Mouse (Mus musculus) spleen, embryonic (tissue): ENCODE measurements at regions not wholly inside any gene's neighbourhood (a gene's known extent, or its start where the extent isn't known, plus 50 kb on each side); places are given as distances from the start of the nearest gene placed in this dataset.
"Not testable (repeated sequence)": the region's sequence is repeated elsewhere in the genome, so short reads cannot be mapped to it uniquely, and the experiment has no call there.

ENCODE experiments used
- CTCF ChIA-PET: fragments of 350-600 bp; sonication (Branson Sonifier 250); formaldehyde crosslinking; loops from one replicate; lab custom pipeline; 2022; lab: Charles Lee

DNA sequence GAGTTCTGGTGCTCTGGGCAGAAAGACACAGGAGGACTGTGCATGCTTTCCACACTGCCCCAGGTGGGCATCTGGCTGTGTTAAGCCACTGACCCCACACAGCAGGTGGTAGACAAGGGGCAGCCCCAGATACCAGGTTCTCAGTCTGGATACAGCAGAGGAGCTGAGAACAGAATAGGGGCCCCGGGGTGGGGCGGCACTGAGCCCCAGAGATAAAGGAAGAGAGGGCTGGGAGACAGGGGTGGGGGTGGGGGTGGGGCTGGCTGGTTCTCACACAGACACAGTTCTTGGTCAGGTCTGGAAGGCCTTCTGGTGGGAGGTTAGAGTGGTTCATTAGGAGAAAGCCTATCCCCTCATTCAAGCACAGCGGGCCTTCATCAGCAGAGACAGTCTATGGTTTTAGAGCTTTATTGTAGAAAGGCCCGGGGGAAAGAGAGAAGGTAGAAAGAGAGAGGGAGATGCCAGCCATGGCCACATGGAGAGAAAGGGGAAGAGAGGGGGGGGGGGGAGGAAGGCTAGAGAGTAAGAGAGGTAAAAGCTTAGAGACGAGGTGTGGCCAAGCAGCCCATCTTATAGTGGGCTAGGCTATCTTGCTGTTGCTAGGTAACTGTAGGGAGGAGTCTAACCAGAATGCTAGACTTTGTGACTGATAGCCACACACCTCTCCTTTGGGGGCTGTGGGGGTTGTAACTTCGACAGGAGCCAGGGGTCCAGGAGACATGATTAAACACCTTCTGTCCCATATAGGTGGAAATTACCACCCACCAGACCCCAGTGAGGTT lies 1403.1 kb downstream of the Zfp704 start:
- CTCF ChIA-PET = no interaction called here

GRCm38 (mm10) chr3:8163030-8163429 lies 1446.9 kb downstream of the Zfp704 start:
- CTCF ChIA-PET = no interaction called here

GRCm38 (mm10) chr3:8161997-8162756 lies 1447.7 kb downstream of the Zfp704 start:
- CTCF ChIA-PET = no interaction called here

- CTCF ChIA-PET = no interaction called here
These were observed 1466.9 kb downstream of the Zfp704 start for GRCm38 (mm10) chr3:8143016-8143415.

- CTCF ChIA-PET = interaction anchor here (0.5 kb wide), 1 partner anchor 17 kb away, joined by 5 read pairs; no protein-coding TSS in a partner anchor
These were observed 1467.7 kb downstream of the Zfp704 start for GRCm38 (mm10) chr3:8142190-8142589.

- CTCF ChIA-PET = no interaction called here
These were observed 1468.2 kb downstream of the Zfp704 start for GRCm38 (mm10) chr3:8141664-8142084.

DNA sequence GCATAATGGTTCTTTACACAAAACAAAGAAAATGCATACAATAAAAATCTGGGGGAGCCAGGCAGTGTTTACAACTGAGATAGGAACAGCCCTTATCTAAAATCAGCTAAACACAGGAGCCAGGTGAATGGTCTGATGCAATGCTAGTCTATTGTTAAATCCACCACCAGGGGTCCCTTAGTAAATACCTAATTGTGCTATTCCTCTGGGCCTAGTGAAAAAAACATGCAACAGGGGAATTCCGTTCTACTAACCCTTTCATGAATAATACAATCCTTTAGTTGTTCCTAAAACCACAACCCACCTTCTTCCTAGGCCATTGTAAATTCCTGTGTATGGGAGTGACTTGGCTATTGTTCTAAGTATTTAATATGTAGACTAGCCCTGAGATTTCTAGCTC lies 1486.2 kb downstream of the Zfp704 start:
- CTCF ChIA-PET = not testable (repeated sequence)

- CTCF ChIA-PET = no interaction called here
These were observed 1486.7 kb downstream of the Zfp704 start for GRCm38 (mm10) chr3:8123141-8123540.

DNA sequence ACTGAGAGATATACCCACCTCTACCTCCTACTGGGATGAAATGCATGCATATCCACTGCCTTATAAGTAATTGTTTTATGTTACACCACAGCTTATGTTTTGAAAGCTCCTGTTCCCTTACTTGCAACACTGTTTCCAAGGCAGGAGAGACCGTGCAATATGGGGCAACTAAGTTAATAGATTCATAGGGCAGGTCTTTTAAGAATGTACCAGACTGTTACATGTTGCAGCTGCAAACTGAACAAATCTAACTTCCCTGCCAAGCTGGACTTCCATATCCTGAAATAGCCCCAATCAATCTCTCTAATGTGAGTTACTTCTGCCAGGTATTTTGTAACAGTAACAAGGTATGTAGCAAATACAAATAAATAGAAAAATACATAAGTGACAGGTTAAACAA lies 1478.0 kb upstream of the 1700008P02Rik start:
- CTCF ChIA-PET = no interaction called here

DNA sequence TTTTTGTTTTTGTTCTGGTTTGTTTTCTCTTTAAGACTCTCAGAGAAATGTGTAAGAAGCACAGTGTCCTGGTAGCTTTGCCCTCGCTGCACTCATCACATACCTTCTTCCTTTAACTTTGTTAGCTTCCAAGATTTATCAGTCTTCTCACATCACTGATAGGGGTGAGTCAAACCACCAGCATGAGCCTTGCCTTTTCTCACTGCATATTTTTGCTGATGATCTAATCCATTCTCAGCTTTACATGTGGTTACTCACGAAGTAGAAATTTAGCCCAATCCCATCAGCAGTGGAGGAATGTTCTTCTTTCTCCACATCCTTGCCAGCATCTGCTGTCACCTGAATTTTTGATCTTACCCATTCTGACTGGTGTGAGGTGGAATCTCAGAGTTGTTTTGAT lies 1464.5 kb upstream of the 1700008P02Rik start:
- CTCF ChIA-PET = no interaction called here

DNA sequence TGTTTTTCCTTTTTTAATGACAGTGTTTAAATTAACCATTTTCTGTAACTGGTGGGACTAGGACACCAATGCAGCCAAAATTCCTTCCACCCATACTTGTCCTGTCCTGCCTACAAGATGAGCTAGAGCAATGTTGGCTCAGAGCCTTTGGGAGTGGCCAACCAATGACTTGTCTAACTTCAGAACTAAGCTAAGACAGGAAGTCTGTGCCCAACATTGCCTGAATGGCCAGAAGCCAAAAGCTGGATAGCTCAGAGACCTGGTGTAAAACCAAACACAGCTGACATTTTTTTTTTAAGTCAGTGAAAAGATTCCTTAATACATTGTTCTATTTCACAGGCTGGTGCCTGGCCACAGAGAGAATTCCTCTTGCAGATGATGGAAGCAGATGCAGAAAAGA lies 1433.5 kb upstream of the 1700008P02Rik start:
- CTCF ChIA-PET = no interaction called here

DNA sequence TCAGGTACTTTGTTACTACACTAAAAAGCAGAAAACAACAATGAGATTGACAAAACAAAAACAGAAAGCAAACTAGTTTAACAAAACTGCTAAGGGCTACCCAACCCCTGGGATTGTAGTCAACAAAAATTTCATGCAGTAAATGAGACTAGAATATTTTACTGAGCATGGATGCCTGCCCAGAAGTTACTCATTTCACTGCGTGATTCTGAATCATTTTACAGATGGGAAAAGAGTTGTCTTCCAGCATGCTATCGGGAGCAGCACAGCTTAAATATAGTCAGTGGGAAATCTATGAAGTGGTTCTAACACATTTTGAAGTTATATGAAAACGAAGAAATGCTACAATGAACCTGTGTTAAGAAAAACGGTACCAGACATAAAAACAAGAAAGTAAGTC lies 1430.9 kb upstream of the 1700008P02Rik start:
- CTCF ChIA-PET = no interaction called here

DNA sequence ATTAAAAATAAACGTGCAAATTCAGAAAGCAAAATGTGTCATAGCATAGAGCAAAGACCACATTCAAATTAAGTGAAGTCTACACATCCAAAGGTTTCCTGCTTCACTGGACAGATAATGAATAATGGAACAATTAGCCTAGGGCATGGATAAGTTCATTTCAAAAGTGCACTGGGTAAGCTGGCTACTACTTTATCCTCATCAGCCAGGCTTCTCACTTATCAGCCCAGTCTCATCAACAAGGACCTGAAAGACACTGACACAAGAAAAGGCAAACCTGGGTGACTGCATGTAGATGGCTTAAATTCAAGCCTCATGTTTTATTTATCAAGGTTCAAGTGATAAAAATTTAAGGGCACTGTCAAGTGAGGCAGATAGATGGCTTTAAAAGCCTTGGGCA lies 1429.5 kb upstream of the 1700008P02Rik start:
- CTCF ChIA-PET = no interaction called here

- CTCF ChIA-PET = no interaction called here
These were observed 1426.1 kb upstream of the 1700008P02Rik start for GRCm38 (mm10) chr3:8046348-8046747.

DNA sequence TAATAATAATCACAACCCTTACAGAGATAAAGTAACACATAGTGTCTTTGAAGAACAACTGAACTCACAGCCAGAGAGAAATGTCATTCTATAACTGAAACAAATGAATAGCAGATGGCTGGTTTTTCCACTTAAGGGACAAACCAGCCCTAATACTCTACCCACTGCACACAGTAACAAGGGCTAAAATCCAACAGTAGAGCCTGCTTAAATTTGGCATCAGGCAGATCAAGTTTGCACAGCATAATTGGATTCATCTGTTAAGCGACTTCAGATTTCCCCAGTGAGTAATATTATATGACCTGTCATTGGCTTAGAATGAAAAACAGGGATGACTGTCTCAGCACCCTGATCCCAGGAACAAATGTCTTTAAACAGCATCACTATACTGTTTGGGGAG lies 1416.5 kb upstream of the 1700008P02Rik start:
- CTCF ChIA-PET = no interaction called here

- CTCF ChIA-PET = no interaction called here
These were observed 1415.0 kb upstream of the 1700008P02Rik start for GRCm38 (mm10) chr3:8035091-8035729.

GRCm38 (mm10) chr3:8026325-8027017 lies 1406.2 kb upstream of the 1700008P02Rik start:
- CTCF ChIA-PET = no interaction called here

- CTCF ChIA-PET = no interaction called here
These were observed 1402.4 kb upstream of the 1700008P02Rik start for GRCm38 (mm10) chr3:8022654-8023053.

- CTCF ChIA-PET = no interaction called here
These were observed 1397.2 kb upstream of the 1700008P02Rik start for GRCm38 (mm10) chr3:8017489-8017888.

- CTCF ChIA-PET = no interaction called here
These were observed 1396.7 kb upstream of the 1700008P02Rik start for GRCm38 (mm10) chr3:8016945-8017344.

- CTCF ChIA-PET = no interaction called here
These were observed 1389.7 kb upstream of the 1700008P02Rik start for GRCm38 (mm10) chr3:8009966-8010365.
